ENCODE assay signal across 7 mouse cellular contexts in genomic region chr13:81657351-81658052, GRCm38 (mm10). TPM values are rescaled to one million over a fixed set of nuclear protein-coding genes. Genes with fewer than 3 reads are reported as not detected.
DNase-seq lines count a peak whose midpoint lies in the region; ATAC-seq lines count a peak whose summit lies in the region.

Gene Lysmd3 (plus strand): TSS chr13:81657663.

- DNase-seq in adrenal gland, postnatal 14 days: peak; percentile 97
- DNase-seq in embryonic facial prominence, embryonic 11.5 days (ENCODE audit: low spot score): peak; percentile 93
- DNase-seq in heart, adult 11 months: peak; percentile 99
- peak; percentile 95 for DNase-seq in kidney, adult 18-20 months
- peak; percentile 92 for DNase-seq in limb, embryonic 11.5 days (ENCODE audit: low spot score)
- peak; percentile 98 for DNase-seq in midbrain, embryonic 14.5 days
- peak; percentile 88 to 90 for DNase-seq in spleen, adult 18-20 months

- H3K4me3 ChIP-seq in embryonic facial prominence, embryonic 11.5 days (ENCODE audit: low read depth, low read length): peak within 1 kb of the TSS; percentile 72
- peak within 1 kb of the TSS; percentile 60 for H3K4me3 ChIP-seq in limb, embryonic 11.5 days (ENCODE audit: low read depth, low read length)
- peak within 1 kb of the TSS; percentile 80 for H3K4me3 ChIP-seq in midbrain, embryonic 14.5 days (replicated peaks; ENCODE audit: low read depth, low read length)

- ATAC-seq in embryonic facial prominence, embryonic 11.5 days (replicated peaks; ENCODE audit: insufficient number of reproducible peaks, low FRiP score, low TSS enrichment, low read depth): peak; percentile 97
- peak; percentile 99 for ATAC-seq in limb, embryonic 11.5 days (ENCODE audit: insufficient number of reproducible peaks, low FRiP score, low TSS enrichment, low read depth)
- peak; percentile 100 for ATAC-seq in midbrain, embryonic 14.5 days (ENCODE audit: low FRiP score, low TSS enrichment)

- H3K9me3 ChIP-seq in embryonic facial prominence, embryonic 11.5 days (replicated peaks; ENCODE audit: control insufficient read depth, low read length): no peaks in the 10 kb centered on the region
- H3K9me3 ChIP-seq in limb, embryonic 11.5 days (ENCODE audit: control insufficient read depth, low read length): no peaks in the 10 kb centered on the region
- no peaks in the 10 kb centered on the region for H3K9me3 ChIP-seq in midbrain, embryonic 14.5 days (ENCODE audit: control insufficient read depth, low read length)

- H3K36me3 ChIP-seq in embryonic facial prominence, embryonic 11.5 days (replicated peaks; ENCODE audit: control insufficient read depth, insufficient read depth, low read depth, low read length): no peaks in the 10 kb centered on the region
- H3K36me3 ChIP-seq in limb, embryonic 11.5 days (ENCODE audit: control insufficient read depth, insufficient read depth, low read length): no peaks in the 10 kb centered on the region
- H3K36me3 ChIP-seq in midbrain, embryonic 14.5 days (ENCODE audit: control insufficient read depth, insufficient read depth, low read length): no peaks in the 10 kb centered on the region

- peak within 1 kb of the TSS; percentile 67 for H3K9ac ChIP-seq in embryonic facial prominence, embryonic 11.5 days (replicated peaks; ENCODE audit: low read length)
- peak within 1 kb of the TSS; percentile 66 for H3K9ac ChIP-seq in limb, embryonic 11.5 days (ENCODE audit: low read length)
- peak within 1 kb of the TSS; percentile 84 for H3K9ac ChIP-seq in midbrain, embryonic 14.5 days (replicated peaks; ENCODE audit: low read length)

- H3K27me3 ChIP-seq in embryonic facial prominence, embryonic 11.5 days (ENCODE audit: control insufficient read depth, insufficient read depth, low read length): no peaks in the 10 kb centered on the region
- H3K27me3 ChIP-seq in limb, embryonic 11.5 days (ENCODE audit: control insufficient read depth, insufficient read depth, low read length): no peaks in the 10 kb centered on the region
- no peaks in the 10 kb centered on the region for H3K27me3 ChIP-seq in midbrain, embryonic 14.5 days (ENCODE audit: control insufficient read depth, insufficient read depth, low read length)

- peak within 1 kb of the TSS; percentile 67 for H3K27ac ChIP-seq in embryonic facial prominence, embryonic 11.5 days (replicated peaks; ENCODE audit: low read depth, low read length)
- H3K27ac ChIP-seq in limb, embryonic 11.5 days (replicated peaks; ENCODE audit: low read depth, low read length): peak within 1 kb of the TSS; percentile 58
- peak within 1 kb of the TSS; percentile 91 for H3K27ac ChIP-seq in midbrain, embryonic 14.5 days (replicated peaks; ENCODE audit: low read depth, low read length)

- peak within 1 kb of the TSS; percentile 57 for H3K4me2 ChIP-seq in embryonic facial prominence, embryonic 11.5 days (ENCODE audit: low read depth, low read length)
- peak within 1 kb of the TSS; percentile 47 for H3K4me2 ChIP-seq in limb, embryonic 11.5 days (ENCODE audit: low read depth, severe bottlenecking)
- H3K4me2 ChIP-seq in midbrain, embryonic 14.5 days (ENCODE audit: low read length): peak within 1 kb of the TSS; percentile 80

- H3K4me1 ChIP-seq in embryonic facial prominence, embryonic 11.5 days (ENCODE audit: control insufficient read depth, insufficient read depth, low read length): no peaks in the 10 kb centered on the region
- H3K4me1 ChIP-seq in limb, embryonic 11.5 days (ENCODE audit: control insufficient read depth, insufficient read depth, low read length): peaks cover 5% of the 10 kb centered on the region
- peaks cover 23% of the 10 kb centered on the region for H3K4me1 ChIP-seq in midbrain, embryonic 14.5 days (ENCODE audit: control insufficient read depth, insufficient read depth, low read length)

- under 1% methylated on average over 70 of the region's 73 CpGs for WGBS in embryonic facial prominence, embryonic 11.5 days
- under 1% methylated on average over 73 of the region's 73 CpGs for WGBS in limb, embryonic 11.5 days
- WGBS in midbrain, embryonic 14.5 days: under 1% methylated on average over 73 of the region's 73 CpGs

RNA-seq across cellular contexts. Expression of gene Lysmd3, which starts in this region (rescaled TPM):
- total RNA-seq in adrenal gland, postnatal 14 days (2021): 25.9 and 27.9 TPM in 2 replicates
- polyA plus RNA-seq in embryonic facial prominence, embryonic 11.5 days (2014; fragmentation: Nextera tagmentation; extraction: Ambion mirVana): 31.8 and 33.9 TPM in 2 replicates
- polyA plus RNA-seq in limb, embryonic 11.5 days (2014; fragmentation: Nextera tagmentation; extraction: Ambion mirVana): 23.5 and 27.7 TPM in 2 replicates
- polyA plus RNA-seq in midbrain, embryonic 14.5 days (2014; fragmentation: Nextera tagmentation; extraction: Ambion mirVana): 16.6 and 25.8 TPM in 2 replicates

Comparison
In these comparisons a context has a peak if more than half of its experiments do, and no peak if none do; other contexts are left out.
1. Peak in every context shown above with its lines: DNase-seq, ATAC-seq, H3K4me3 ChIP-seq and H3K27ac ChIP-seq.